Mouse (Mus musculus): ENCODE measurements at regions not wholly inside any gene's neighbourhood (a gene's known extent, or its start where the extent isn't known, plus 50 kb on each side); places are given as distances from the start of the nearest gene placed in this dataset.

DNA sequence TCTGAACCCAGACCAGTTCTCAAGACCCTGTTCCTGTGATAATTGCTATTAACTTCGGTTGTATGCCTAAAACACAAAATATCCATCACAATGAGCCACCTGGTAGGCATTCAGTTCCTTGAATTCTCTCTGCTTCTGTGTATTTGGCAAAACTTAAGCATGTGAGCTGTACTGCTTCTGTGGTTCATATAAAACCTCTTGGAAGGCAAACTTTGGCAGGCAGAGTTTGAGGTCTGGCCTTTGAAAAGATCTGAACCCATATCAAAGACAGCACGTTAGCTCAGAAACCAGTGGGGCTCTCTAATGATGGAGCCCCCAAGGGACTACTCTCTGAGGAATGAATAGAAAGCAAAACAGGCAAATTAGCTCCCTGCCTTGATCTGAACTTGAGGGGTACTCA is 256.1 kb upstream of the Ppargc1a start:
- Histone ChIP-seq H3K9me3 (no peaks in the 10 kb centered on the region), H3K36me3 (no peaks in the 10 kb centered on the region), H3K4me3 (replicated peaks) (no peak overlapping the region), H3K4me1 (replicated peaks) (no peaks in the 10 kb centered on the region), H3K4me2 (replicated peaks) (no peak overlapping the region), H3K9ac (no peak overlapping the region), H3K27me3 (replicated peaks) (no peaks in the 10 kb centered on the region), H3K27ac (no peak overlapping the region)
- 76% methylated on average over 2 of the region's 2 CpGs for WGBS
- no peak for ATAC-seq

DNA sequence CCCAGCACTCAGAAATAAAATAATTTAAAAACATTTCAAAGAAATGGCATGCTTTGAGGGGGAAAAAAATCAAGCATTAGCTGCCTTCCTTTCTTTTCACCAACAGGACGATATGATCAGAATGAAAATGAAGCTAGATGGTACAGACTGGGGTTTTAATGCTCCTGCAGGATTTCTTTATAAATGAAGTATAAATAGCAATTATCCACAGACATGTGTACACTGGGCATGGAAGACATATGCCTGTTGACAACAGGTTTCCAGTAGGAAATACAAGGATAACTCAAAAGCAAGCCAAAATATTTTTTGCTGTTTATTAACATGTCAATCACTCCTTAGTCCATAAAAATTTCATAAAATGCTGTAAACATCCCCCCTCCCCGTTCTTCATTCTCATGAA is 248.7 kb upstream of the Ppargc1a start:
- no peak overlapping the region for H3K9ac ChIP-seq
- 83% methylated on average over 2 of the region's 2 CpGs for WGBS
- H3K4me3 ChIP-seq (replicated peaks), result no peak overlapping the region
- no peak overlapping the region for H3K4me2 ChIP-seq (replicated peaks)
- H3K4me1 ChIP-seq (replicated peaks), result no peaks in the 10 kb centered on the region
- no peaks in the 10 kb centered on the region for H3K9me3 ChIP-seq
- no peak for ATAC-seq
- no peaks in the 10 kb centered on the region for H3K36me3 ChIP-seq
- H3K27me3 ChIP-seq (replicated peaks), result no peaks in the 10 kb centered on the region
- H3K27ac ChIP-seq, result no peak overlapping the region

DNA sequence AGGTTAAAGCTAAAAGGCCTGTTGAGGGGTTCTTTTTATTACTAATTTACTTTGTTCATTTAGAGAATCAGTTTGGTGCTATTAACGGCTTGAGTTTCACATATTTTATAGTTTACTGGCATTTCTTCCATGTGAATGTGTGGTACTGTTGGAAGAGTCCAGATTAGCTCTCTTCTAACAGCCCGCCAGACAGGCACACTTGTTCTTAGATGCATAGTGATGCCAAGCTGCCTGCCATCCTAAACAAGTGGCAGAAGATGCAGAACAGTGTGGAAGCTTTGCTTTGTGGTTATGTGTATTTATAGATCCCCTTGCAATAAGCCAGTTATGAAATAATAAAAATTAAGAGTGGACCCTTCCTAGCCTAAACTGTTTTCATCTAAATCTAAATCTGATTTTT is 244.2 kb upstream of the Ppargc1a start:
- H3K9me3 ChIP-seq, result no peaks in the 10 kb centered on the region
- H3K9ac ChIP-seq, result no peak overlapping the region
- H3K4me3 ChIP-seq (replicated peaks), result no peak overlapping the region
- H3K27me3 ChIP-seq (replicated peaks), result no peaks in the 10 kb centered on the region
- no peak overlapping the region for H3K4me2 ChIP-seq (replicated peaks)
- no peak overlapping the region for H3K27ac ChIP-seq
- H3K36me3 ChIP-seq, result no peaks in the 10 kb centered on the region
- no peaks in the 10 kb centered on the region for H3K4me1 ChIP-seq (replicated peaks)
- WGBS, result 94% methylated on average over 2 of the region's 2 CpGs
- no peak for ATAC-seq

DNA sequence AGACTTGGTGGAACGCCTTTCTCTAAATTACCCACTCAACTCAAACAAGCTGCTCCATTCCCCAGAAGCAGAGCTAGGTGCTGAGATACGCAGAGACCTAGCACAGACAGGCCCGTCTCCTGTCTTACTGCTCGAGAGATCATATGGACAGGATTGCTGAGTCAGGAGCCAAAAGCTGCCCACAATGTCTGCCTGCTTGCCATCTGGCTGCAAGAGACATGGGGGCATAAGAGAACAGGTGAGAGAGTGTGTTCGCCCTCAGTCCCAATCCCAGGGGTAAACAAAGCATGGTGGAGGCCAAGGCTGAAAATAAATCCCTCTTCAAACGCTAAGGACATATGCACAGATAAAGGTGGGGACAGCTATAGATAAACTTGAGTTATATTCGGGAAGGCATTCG is 234.0 kb upstream of the Ppargc1a start:
- ATAC-seq, result no peak
- no peak overlapping the region for H3K9ac ChIP-seq
- no peak overlapping the region for H3K4me2 ChIP-seq (replicated peaks)
- no peak overlapping the region for H3K27ac ChIP-seq
- H3K4me3 ChIP-seq (replicated peaks), result no peak overlapping the region
- H3K36me3 ChIP-seq, result no peaks in the 10 kb centered on the region
- H3K9me3 ChIP-seq, result no peaks in the 10 kb centered on the region
- WGBS, result 71% methylated on average over 8 of the region's 8 CpGs
- 0 out of 2 replicates have a peak, but pooled peaks cover 3% of the 10 kb centered on the region for H3K4me1 ChIP-seq (replicated peaks)
- H3K27me3 ChIP-seq (replicated peaks), result no peaks in the 10 kb centered on the region

DNA sequence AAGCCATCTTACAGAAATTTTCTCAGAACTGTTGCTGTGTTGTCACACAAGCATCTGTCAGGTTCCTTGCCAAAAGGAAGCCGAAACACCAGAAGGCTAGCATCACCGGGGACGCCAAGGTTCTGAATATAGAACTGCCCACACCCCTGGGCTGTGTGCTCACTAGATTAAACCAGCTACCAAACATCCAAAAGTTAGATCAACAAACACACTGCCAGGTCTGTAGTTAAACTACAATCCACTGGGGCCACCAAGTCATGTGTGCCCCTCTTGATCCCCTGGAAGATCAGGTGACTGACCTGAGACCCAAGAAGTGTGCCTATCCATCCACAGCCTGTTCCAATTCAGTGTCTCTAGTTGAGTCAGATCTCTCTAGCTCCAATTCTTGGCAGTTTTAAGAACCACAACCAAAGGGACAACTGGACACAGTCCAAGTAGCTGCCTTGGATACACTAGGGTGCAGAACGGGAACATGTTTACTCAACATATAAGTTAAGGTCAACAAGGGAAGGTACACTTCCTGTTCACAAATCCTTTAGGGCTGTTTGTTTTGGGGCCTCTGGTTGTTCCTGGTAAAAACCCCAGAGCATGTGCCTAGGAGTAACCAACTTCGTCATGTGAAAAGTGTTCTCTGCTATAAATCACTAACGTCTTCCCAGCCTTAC is 232.0 kb upstream of the Ppargc1a start:
- Histone ChIP-seq H3K4me1 (replicated peaks) (0 out of 2 replicates have a peak, but pooled peaks cover 3% of the 10 kb centered on the region), H3K9ac (no peak overlapping the region), H3K27me3 (replicated peaks) (no peaks in the 10 kb centered on the region), H3K9me3 (no peaks in the 10 kb centered on the region), H3K36me3 (no peaks in the 10 kb centered on the region), H3K4me2 (replicated peaks) (no peak overlapping the region), H3K27ac (no peak overlapping the region), H3K4me3 (replicated peaks) (no peak overlapping the region)
- WGBS, result 51% methylated on average over 6 of the region's 6 CpGs
- peak; percentile 63 for ATAC-seq

DNA sequence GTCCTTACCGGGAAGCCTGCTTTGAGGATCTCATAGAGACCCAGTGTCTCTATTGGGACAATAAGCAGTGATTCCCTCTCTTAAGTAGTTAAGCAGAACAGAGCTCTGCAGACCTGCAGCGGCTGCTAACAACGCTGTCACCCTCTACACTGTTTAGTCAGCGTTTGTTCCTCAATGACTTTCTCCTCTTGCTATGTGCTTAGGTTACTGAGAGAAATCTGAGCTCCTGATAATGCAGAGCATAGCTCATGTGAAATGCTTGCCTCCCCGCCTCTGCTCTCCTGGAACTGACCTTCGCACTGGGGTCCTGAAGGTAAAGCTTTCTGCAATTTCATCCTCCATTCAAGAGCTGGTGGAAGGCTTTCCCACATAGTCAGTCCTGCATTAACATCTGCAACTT is 226.6 kb upstream of the Ppargc1a start:
- no peak overlapping the region for H3K4me2 ChIP-seq (replicated peaks)
- H3K4me1 ChIP-seq (replicated peaks), result no peaks in the 10 kb centered on the region
- no peak overlapping the region for H3K4me3 ChIP-seq (replicated peaks)
- H3K27me3 ChIP-seq (replicated peaks), result no peaks in the 10 kb centered on the region
- no peak overlapping the region for H3K27ac ChIP-seq
- H3K9ac ChIP-seq, result no peak overlapping the region
- H3K36me3 ChIP-seq, result no peaks in the 10 kb centered on the region
- ATAC-seq, result no peak
- H3K9me3 ChIP-seq, result no peaks in the 10 kb centered on the region
- WGBS, result 41% methylated on average over 6 of the region's 6 CpGs

DNA sequence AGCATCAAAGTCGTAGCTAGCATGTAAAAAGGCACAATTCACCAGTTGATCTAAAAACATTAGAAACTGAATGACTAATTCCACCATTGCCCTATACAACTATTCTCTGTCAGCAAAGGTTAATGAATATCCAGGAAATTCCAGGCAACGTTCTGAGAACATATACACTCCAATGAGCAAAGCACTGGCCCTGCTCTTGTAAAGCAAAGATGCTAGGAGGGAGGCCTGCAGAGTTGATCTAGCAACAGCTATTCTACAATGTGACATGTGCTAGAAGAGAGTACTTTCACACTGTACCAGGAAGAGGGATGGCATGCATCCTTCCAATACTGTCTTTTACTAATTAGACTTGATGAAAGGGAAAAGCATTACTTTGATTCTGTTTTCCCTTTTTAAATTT is 225.4 kb upstream of the Ppargc1a start:
- no peak overlapping the region for H3K4me3 ChIP-seq (replicated peaks)
- H3K4me2 ChIP-seq (replicated peaks), result no peak overlapping the region
- ATAC-seq, result no peak
- H3K27me3 ChIP-seq (replicated peaks), result no peaks in the 10 kb centered on the region
- WGBS, result 45% methylated on average over 2 of the region's 2 CpGs
- H3K9ac ChIP-seq, result no peak overlapping the region
- no peak overlapping the region for H3K27ac ChIP-seq
- H3K4me1 ChIP-seq (replicated peaks), result no peaks in the 10 kb centered on the region
- no peaks in the 10 kb centered on the region for H3K9me3 ChIP-seq
- no peaks in the 10 kb centered on the region for H3K36me3 ChIP-seq

DNA sequence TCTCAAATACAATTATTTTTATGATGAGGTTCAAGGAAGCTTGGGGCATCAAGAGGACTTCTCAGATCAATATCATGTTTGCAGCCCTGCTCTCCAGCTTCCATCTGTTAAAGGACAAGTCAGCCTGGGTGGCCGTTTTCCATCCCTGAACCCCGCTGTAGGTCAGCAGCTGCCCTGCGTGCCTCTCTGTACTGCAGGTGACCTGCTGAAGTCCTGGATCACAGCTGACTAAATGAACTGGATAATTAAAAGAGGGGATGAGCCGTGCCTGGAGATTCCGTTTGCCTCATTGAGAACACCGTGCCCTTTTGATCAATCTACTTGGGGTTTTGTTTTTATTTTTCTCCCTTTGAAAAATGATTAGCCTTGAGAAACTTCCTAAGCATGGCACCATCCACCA is 221.2 kb upstream of the Ppargc1a start:
- Histone ChIP-seq H3K27ac (no peak overlapping the region), H3K4me1 (replicated peaks) (no peaks in the 10 kb centered on the region), H3K4me3 (replicated peaks) (no peak overlapping the region), H3K4me2 (replicated peaks) (no peak overlapping the region), H3K9ac (no peak overlapping the region), H3K9me3 (no peaks in the 10 kb centered on the region), H3K27me3 (replicated peaks) (no peaks in the 10 kb centered on the region), H3K36me3 (no peaks in the 10 kb centered on the region)
- ATAC-seq, result no peak
- 76% methylated on average over 6 of the region's 6 CpGs for WGBS

DNA sequence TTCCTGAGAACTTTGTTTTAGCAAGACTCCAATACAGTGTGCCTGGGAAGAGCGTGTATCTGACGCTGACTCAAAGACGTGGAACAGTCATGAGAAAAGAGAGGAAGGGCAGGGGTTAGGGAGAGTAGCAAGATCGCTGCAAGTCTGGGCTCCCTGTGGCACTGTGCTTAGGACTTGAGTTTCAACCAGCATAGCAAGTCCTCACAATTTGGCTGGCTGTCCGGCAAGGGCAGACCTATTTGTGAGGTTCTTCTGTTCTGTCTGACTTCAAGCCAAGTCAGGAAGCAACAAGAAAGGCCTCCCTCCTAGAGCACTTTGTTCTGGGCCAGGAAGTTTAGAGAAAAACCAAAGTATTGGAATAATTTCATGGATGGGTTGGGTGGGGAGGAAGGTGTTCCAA is 216.0 kb upstream of the Ppargc1a start:
- ATAC-seq, result no peak
- Histone ChIP-seq H3K4me2 (replicated peaks) (no peak overlapping the region), H3K4me3 (replicated peaks) (no peak overlapping the region), H3K9me3 (no peaks in the 10 kb centered on the region), H3K27ac (no peak overlapping the region), H3K4me1 (replicated peaks) (no peaks in the 10 kb centered on the region), H3K9ac (no peak overlapping the region), H3K27me3 (replicated peaks) (no peaks in the 10 kb centered on the region), H3K36me3 (no peaks in the 10 kb centered on the region)
- WGBS, result 77% methylated on average over 5 of the region's 5 CpGs

DNA sequence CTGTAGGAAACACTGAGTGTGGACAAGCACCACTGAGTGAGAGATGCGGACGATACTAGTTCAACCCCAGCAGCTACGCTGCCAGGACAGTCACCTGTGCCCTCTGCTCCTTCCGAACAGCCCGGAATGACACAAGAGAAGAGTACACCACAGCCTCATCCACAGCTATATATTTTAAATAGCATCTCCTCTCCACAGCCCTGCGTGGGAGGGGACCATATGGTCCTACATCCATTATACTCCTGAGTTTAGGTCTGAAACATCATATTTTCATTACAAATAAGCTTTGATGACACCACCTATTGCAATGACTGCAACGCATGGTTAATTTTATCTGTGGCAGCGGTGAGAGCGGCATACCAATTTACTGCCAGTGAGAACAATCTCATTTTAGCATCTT is 215.6 kb upstream of the Ppargc1a start:
- ATAC-seq, result no peak
- H3K9me3 ChIP-seq, result no peaks in the 10 kb centered on the region
- H3K4me2 ChIP-seq (replicated peaks), result no peak overlapping the region
- no peak overlapping the region for H3K9ac ChIP-seq
- no peaks in the 10 kb centered on the region for H3K36me3 ChIP-seq
- H3K4me3 ChIP-seq (replicated peaks), result no peak overlapping the region
- no peak overlapping the region for H3K27ac ChIP-seq
- no peaks in the 10 kb centered on the region for H3K27me3 ChIP-seq (replicated peaks)
- 90% methylated on average over 9 of the region's 9 CpGs for WGBS
- H3K4me1 ChIP-seq (replicated peaks), result no peaks in the 10 kb centered on the region

DNA sequence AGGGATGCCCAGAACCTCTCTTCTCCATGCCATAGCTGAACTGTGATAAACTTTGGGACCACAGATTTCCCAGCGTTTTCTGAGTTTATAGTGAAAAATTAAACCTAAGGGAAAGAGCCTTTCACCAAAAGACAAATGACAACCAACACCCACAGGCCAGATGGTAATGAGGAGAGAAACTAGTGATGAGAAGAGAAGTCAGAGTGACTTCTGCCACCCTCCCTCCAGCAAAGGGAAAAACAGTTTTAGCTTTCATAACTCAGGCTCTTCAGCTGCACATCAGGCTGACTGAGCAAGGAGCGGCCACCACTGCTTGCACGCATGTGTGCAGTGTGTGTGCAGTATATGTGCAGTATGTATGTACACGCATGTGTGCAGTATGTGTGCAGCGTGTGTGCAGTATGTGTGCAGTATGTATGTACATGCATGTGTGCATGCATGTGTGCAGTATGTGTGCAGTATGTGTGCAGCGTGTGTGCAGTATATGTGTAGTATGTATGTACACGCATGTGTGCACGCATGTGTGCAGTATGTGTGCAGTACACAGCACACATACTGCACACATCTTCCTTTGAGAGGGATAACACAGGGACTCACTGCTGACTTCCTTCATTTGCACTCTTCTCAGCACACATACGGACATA is 208.1 kb upstream of the Ppargc1a start:
- Histone ChIP-seq H3K4me3 (replicated peaks) (no peak overlapping the region), H3K9me3 (no peaks in the 10 kb centered on the region), H3K36me3 (no peaks in the 10 kb centered on the region), H3K27me3 (replicated peaks) (no peaks in the 10 kb centered on the region), H3K4me1 (replicated peaks) (no peaks in the 10 kb centered on the region), H3K27ac (no peak overlapping the region), H3K9ac (no peak overlapping the region), H3K4me2 (replicated peaks) (no peak overlapping the region)
- ATAC-seq, result no peak
- WGBS, result 91% methylated on average over 9 of the region's 9 CpGs

DNA sequence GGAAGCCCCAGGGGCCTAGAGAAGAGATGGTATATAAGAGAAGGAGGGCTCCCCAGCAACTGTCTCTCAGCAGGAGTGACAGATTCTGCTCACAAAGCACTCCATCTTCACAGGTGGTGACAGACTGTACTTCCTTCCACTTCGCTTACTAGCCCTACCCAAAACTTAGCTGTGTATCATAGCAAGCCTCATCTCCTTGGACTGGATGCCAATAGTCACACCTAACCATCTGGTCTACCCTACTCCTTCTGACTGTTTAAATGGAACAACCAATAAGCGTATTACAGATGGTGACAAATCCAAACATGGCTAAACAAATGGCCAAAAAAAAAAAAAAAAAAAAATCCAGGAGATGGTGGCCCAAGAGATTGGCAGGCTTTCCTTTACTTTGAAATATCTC is 204.1 kb upstream of the Ppargc1a start:
- no peaks in the 10 kb centered on the region for H3K36me3 ChIP-seq
- no peaks in the 10 kb centered on the region for H3K9me3 ChIP-seq
- no peaks in the 10 kb centered on the region for H3K27me3 ChIP-seq (replicated peaks)
- H3K27ac ChIP-seq, result no peak overlapping the region
- no peak overlapping the region for H3K4me2 ChIP-seq (replicated peaks)
- no peak overlapping the region for H3K4me3 ChIP-seq (replicated peaks)
- H3K4me1 ChIP-seq (replicated peaks), result no peaks in the 10 kb centered on the region
- no peak for ATAC-seq
- WGBS, result 70% methylated on average over 2 of the region's 2 CpGs
- H3K9ac ChIP-seq, result no peak overlapping the region

DNA sequence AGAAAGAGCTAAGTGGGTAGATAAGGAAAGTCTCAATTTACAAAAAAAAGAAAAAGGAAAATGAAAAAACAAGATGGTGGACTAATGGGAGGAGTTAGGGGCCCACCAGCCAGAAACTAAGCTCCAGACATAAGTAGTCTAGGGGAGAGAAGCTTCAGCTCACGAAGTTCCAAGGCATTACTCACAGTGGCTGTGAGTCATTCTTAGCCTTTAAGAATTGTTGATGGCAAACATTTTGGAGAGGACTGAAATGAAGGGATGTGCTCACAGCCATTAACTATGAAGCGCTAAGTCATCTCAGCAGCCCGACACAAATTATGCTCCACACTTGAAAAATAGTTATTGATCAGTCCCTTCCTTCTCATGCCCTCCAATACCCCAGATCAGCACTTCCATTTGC is 198.6 kb upstream of the Ppargc1a start:
- no peaks in the 10 kb centered on the region for H3K4me1 ChIP-seq (replicated peaks)
- no peaks in the 10 kb centered on the region for H3K9me3 ChIP-seq
- no peak overlapping the region for H3K27ac ChIP-seq
- no peak for ATAC-seq
- no peak overlapping the region for H3K9ac ChIP-seq
- H3K27me3 ChIP-seq (replicated peaks), result no peaks in the 10 kb centered on the region
- H3K36me3 ChIP-seq, result no peaks in the 10 kb centered on the region
- H3K4me2 ChIP-seq (replicated peaks), result no peak overlapping the region
- H3K4me3 ChIP-seq (replicated peaks), result no peak overlapping the region
- 77% methylated on average over 3 of the region's 3 CpGs for WGBS
